Mouse (Mus musculus) yolk sac, embryonic 10.5 days (tissue): Measurements from ENCODE around the gene Msrb3.
"Not testable (repeated sequence)": the region's sequence is repeated elsewhere in the genome, so short reads cannot be mapped to it uniquely, and the experiment has no call there.

ENCODE experiments used
- DNase-seq: peaks from one replicate; pipeline ENCODE4 v3.0.0-alpha.2; 2017; ENCODE audit warnings: low spot score

Msrb3 gene

DNA sequence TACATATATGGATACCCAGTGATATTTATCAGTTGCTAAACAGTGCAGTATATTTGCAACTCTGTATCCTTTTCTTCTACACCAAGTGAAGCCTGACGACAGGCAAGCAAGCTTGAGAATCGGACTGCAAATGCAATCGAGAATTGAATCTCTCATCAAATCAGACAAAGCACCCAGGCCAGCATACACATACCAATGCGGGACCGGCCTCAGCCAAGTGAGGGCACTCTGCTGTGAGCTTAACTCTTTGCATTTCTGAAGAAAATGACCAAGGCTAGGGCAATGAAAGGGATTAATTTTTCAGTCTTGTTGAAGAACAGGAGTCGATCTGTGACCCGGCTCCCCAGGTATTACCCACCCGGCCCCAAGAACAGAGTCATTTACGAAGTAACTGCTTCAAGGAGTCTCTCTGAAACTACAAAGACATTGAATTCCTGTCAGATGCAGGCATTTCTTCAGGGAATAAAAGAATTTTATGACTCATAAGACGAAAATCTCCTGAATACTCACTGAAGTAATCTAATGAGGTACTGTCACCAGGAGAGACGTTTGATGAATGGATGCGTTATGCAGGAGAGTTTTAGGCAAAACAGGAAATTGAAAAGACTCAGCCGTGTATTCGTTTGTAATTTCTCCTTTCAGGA lies 88.7 kb downstream of the Msrb3 start:
- DNase-seq, result no peak

DNA sequence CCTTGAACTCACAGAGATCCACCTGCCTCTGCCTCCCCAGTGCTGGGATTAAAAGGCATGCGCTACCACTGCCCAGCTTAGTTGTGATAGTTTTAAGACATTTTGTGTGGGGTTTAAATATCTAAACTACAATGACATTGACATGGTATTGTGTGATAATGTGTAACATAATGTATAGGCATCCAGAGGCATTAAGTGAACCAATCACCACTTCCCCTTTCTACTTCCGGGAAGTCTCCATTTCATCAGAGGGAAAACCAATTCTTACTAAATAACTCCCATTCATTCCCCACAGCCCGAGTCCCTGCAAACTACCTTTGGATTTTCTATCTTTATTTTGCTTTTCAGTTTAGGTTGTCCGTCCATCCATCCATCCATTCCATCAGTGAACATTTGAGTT lies 90.7 kb downstream of the Msrb3 start:
- DNase-seq, result no peak

GRCm38 (mm10) chr10:120801127-120801526 lies 97.8 kb downstream of the Msrb3 start:
- DNase-seq, result peak; percentile 28

DNA sequence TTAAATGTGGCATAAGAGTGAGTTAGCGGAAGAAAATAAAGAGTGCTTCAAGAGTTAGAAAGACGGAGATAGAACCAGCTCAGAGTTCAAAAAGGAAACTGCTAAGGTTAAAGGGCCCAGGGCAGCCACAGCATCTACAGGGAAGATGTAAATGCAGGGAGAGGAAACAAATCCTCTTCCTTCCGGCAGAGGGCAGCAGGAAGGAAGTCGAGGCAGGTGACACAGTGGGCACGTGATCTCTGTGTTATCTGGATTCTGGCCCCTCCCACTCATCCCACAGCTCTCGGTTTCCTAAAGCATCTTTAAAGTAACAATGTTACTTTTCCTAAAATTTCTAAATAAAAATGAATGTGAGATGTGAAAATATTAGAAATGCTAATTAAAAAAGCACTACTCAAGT lies 99.4 kb downstream of the Msrb3 start:
- no peak for DNase-seq

DNA sequence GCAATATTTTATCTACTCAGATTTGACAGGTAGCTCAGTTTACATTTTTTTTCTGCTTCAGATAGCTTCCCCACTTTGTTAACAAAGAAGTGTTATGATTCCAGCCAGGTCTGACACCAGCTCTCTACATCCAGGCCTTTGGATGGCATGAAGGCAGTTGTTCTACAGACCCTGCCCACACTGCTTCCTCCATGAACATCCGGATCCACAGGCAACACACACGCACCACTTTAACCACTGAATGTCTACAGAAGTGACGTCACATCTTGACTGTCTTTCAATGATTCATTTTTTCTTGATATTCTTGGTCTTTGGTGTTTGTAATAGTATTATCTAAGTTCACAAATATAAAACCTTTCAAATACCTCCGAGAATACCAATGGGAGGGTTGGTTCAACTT lies 102.2 kb downstream of the Msrb3 start:
- no peak for DNase-seq

DNA sequence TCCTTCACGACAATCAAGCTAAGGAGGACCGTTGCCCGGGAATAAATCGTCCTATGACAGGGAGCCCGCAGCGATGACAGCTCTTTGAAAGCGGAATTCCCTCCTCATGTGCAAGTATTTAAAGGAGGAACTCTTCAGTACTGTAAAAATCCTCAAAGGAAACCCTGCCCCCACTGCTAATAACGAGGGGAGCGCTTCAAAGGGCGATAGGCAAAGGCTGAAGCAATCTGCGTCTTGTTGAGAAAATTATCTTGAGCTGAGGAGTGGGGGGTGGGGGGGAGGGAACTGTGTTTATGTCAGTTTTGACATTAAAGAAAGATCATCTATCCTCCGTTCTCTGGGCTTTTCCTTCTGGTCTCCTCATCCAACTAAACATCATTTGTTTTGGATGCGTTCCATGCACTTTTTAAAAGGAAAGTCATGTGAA lies 104.5 kb downstream of the Msrb3 start:
- DNase-seq, result no peak

DNA sequence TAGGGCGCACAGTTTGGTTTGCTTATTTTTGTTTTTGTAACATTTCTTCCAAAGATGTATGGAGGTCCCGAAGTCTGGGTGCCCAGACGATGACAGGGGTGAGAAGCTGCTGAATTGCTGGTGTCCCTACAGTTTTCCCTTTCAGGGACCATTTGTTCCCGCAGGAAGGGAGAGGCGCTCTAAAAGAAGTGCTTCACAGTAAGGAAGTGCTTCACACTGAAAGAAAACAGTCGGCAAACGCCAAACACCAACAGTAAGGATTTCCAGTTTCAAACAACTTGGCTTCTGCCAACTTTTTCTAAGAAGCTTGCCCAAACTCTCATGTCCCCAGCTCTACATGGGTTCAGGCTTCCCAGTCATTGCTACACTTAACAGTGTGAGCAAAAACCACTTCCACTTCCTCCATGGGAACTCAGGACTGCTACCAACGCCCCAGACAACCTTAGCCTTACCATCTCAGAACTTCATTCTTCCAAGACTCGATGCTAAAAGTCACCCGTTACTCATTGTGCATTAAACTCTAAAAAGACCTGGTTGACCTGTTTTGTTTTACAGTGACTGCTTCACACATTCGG lies 106.6 kb downstream of the Msrb3 start:
- DNase-seq, result no peak

DNA sequence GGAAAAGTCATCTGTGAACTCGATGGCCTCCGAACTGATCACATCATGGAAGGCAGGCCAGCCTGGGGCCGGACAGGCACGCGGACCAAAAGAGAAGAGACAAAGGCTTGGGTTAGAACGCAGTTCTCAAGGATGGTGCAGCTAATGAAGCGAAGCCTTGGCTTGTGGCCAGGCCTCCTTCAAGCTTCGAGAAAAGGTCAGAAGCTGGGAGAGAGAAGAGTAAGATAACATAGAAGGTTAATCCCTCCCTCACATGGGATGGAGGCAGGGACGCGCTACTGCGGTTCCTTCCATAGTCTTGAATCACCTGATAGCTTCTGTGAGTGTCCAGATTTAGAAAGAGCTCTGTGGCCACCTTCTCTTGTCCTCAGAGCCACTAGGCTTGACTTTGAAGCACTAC lies 107.5 kb downstream of the Msrb3 start:
- DNase-seq, result no peak

GRCm38 (mm10) chr10:120787202-120787601 lies 111.7 kb downstream of the Msrb3 start:
- DNase-seq, result no peak

DNA sequence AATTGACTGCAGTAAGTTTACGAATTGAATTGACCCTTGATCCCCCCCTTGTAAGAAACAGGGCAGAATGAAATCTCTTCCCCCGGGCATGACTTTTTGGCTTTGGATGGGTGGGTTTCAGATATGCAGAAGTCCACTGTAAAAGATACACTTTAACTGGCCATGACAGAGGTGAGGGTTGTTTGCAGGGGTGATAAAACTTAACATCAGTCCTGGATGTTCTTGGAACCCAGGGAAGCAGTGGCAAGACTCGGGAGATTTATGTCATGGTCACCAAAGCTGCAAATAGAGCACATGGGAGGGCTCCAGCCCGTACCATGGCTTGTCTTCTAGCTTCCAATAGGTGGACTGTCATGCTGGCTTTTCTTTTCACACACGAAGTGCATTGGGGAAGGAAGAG lies 114.4 kb downstream of the Msrb3 start:
- no peak for DNase-seq

GRCm38 (mm10) chr10:120783393-120783792 lies 115.5 kb downstream of the Msrb3 start:
- no peak for DNase-seq

DNA sequence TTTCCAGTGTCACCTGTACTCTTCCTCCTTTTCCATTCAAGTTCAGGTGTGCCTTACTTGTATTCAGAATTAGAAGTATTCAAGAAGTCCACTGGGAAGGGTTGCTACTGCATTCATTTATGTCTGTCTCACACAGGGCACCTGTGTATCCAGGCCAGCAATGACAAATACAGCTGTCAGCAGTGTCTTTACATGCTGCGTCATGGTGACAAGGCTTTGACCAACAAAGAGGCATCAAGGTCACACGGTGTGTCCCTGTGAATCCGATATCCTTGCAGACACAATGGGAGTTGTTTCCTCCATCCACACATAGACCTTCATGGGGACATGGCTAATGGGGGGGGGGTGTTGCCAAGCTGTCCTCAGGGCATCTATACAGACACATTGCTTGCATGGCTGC lies 121.4 kb downstream of the Msrb3 start:
- DNase-seq, result no peak

GRCm38 (mm10) chr10:120775361-120775760 lies 123.5 kb downstream of the Msrb3 start:
- no peak for DNase-seq

DNA sequence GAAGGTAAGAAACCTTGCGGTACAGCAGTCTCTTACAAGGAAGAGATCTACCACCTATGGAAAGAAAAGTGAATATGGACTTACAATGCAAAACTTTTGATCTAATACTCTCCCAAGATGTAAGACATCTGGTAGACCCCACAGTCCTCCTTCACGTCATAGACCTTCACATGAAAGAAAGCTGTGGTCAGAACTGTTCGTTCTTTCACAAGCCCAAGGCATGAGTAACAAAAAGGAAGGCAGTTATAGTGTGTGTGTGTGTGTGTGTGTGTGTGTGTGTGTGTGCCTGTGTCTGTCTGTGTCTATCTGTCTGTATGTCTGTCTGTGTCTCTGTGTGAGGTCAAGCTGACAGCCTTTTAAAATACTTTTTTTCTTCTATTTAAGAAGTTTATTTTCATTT lies 131.5 kb downstream of the Msrb3 start:
- DNase-seq, result no peak

DNA sequence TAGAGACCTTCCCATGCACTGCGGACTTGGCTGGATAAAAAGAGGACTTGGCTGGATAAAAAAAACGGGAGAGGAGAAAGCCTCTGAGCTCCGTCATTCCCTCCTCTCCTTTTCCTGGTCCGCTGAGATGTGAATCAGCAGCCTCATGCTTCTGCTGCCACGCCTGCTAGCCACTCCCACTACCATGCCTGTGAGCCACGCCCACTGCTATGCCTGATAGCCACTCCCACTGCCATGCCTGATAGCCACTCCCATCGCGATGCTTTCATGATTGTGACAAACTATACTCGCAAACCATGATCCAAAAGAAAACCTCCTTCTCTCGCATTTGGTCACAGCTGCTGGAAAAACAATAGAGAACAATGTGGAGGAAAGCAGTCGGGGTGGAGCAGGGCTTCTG lies 133.5 kb downstream of the Msrb3 start:
- DNase-seq, result no peak

GRCm38 (mm10) chr10:120763656-120764466 lies 135.0 kb downstream of the Msrb3 start:
- peak; percentile 64 for DNase-seq

DNA sequence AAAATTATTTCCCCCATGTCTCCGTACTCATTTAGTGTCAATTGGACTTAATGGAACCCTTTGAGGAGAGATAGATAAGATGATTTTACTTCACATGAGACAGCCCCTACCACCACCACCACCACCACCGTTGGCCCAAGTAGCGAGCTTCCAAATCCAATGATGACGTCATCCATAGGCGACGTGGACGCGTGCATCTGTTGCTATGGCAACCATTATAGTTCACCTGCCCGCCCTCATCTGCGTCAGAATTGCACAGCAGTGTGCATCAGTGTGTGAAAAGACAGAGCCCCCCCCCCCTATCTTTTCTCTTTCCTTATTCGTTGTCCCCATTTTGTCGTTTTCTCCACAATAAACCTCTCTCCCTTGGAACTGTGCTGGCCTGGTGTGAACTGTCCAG lies 135.9 kb downstream of the Msrb3 start:
- DNase-seq, result no peak

DNA sequence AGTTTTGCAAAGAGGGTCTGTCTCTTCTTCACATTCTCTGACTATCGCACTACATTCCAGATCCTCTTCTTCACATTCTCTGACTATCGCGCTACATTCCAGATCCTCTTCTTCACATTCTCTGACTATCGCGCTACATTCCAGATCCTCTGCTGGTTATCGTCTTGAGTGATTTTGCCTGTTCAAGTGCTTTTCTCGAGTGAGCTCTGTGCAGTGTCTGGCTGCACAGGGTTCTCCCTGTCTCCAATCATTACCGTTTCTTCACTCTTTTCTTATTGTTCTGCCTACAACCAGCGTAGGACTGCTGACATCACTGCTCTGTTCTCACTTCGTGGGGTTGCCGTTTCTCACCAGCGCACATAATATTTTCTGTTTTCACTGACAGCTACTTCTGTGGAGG lies 138.2 kb downstream of the Msrb3 start:
- peak; percentile 50 for DNase-seq

DNA sequence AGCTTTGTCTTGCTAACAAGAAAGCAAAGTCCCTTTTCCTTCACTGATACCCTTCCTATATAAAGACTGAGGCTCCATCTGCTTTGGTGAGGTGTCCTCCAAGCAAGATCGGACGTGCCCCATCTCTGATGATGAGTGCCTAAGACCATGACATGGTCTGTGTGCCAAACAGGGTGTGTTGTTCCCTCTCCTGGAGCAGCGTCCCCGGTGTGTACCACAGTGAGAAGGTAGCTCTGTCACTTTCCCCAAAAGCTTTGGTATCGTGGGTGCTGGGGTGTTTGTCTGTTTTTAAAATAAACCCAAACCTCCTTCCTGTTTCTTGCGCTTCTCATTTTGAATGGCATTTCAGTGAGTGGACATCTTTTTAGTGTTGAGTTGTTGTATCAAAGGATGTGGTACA lies 139.0 kb downstream of the Msrb3 start:
- no peak for DNase-seq

DNA sequence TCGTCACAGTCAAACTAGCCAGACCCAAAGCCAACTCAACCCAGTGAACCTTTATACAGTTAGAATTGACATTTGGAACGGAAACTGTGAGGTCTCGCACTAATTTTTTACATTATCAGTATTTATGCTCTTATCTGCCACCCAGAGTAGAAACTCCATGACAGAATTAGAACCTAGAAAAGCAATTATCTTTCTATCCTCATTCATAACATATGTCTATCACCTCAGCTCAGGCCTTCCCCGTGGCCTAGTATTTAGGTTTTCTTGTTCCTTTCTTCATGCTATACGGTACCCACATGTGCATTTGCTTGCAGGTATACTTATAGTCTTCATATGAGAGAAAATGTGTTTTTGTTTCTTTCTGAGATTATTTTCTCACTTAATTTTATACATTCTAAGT lies 146.4 kb downstream of the Msrb3 start:
- no peak for DNase-seq

- DNase-seq, result no peak
Measured at GRCm38 (mm10) chr10:120751821-120752261, 147.1 kb downstream of the Msrb3 start.

DNA sequence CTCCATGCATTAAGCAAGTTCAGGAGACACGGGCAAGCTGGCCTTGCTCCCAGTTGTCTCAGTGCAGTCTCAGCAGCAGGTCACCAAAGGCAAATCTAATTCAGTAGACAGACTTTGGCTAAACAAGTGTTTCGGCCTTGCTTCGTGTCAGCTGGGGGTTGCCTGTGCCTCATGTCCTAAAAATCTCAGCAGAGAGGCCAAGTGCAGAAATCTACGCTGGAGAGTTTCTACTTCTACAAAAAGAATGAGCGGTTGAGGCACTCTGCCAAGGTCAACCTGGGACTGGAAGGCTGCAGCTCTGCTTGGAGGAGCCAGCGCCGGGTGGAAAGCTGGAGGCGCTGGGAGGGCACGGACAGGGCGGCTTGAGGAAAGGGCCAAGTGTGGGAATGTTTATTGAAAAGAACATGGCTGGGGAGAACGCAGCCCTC lies 147.6 kb downstream of the Msrb3 start:
- DNase-seq, result peak; percentile 26

DNA sequence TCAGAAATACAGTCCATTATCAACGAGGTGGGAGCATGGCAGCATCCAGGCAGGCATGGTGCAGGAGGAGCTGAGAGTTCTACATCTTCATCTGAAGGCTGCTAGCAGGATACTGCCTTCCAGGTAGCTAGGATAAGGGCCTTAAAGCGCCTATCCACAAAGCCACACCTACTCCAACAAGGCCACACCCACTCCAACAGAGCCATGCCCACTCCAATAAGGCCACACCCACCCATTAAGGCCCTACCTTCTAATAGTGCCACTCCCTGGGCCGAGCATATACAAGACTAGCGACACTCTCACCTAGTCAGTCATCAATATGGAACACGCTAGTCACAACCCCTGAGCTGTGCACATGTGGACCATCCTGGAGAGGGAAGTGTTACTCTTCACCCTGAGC lies 149.3 kb downstream of the Msrb3 start:
- not testable (repeated sequence) for DNase-seq
